Mouse (Mus musculus) R1 (cell line): ENCODE measurements at regions not wholly inside any gene's neighbourhood (a gene's known extent, or its start where the extent isn't known, plus 50 kb on each side); places are given as distances from the start of the nearest gene placed in this dataset.
A peak's percentile ranks its signal among the peaks of the same experiment; 100 is the strongest.

Experiments used
- DNase-seq: peaks from one replicate; pipeline ENCODE4 v3.0.0-alpha.2; 2018; ENCODE audit warnings: low read depth, low spot score

DNA sequence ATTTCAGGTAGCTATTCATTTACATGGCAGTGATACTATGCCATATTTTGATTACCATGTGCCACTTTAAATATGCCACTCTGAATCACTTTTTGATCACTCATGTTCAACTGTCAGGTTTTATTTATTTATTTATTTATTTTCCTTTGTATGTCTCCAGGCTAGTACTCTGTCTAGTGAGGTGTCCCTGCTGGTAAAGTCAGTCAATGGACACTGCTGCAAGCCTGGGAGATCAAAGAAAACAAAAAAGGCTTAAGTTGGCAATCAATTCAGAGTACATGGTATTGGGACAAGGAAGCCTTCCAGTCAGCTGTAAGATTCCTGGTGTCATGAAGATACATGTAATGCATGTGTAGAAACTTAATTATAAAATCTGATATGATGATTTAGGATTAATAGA, 473.5 kb upstream of the Pcdh9 start:
- no peak for DNase-seq

DNA sequence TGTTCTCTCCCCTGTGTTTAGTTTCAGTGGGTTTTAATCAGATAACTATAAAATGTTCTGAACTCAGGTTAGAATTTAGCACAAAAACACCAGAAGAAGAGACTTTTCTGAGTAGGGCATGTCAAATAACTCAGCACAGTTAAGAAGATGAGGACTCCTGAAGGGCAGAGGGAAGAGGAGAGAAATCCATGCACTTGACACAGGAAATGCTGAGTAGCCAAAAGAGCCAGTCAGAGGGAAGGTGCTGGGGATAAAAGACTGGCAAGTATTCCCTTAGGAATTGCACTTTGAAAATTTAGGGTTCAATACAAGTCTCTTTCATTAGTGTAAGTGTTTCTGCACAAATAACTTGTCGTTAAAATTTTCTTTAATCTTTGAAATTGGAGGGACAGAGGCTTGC, 472.4 kb upstream of the Pcdh9 start:
- DNase-seq, result no peak

DNA sequence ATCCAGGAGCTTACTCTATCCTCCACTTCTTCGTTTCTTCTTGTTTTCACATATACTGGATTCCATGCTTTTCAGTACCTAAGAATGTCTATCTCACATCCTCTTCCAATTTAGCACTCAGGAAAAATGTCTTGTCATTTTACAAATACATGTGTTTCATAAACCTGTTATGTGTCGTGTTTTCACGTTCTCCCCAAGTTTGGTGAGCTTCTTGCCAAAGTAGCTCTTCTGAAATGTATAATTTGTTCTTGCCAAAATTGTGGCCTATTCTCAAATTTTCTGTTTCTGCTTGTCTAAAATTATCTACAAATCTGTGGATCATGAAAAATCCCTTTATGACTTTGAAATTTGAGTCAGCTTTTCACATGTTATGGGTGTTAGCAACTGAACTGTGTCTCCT, 450.1 kb upstream of the Pcdh9 start:
- no peak for DNase-seq

DNA sequence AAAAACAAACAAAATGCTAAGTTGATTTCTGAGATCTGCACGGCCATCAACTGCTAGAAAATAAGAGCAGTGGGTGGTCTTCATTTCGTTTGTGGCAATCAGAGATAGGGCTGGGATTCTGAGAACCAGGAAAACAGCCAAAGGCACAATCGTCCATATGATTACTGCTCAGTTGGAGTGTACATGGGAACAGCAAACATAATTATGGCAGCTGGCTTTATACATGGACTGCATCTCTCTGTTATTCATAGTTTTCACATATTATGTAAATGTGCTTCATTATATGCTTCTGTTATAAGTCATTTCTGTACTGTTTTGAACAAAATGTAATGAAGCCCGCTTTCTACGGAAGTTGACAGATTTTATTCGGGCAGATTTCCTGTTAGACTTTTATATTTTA, 418.8 kb upstream of the Pcdh9 start:
- DNase-seq, result no peak

DNA sequence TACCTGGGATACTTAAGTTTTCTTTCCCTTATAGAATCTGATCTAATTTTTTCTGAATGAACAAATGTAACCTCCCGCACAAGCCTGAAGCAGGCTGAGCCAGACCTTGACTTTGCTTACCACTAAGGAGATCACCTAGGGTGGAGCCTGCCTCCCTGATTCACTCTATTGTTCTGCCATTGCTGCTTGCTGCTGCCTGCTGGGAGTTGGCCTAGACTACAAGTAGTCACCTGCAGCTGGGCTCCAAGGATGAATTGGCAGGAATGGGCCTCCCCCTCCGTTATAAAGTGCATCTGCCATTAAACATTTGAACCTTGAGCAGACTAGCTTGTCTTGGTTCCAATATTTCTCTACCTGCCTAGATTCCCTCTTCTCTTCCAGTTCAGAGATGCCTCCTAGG, 415.1 kb upstream of the Pcdh9 start:
- peak; percentile 76 for DNase-seq

DNA sequence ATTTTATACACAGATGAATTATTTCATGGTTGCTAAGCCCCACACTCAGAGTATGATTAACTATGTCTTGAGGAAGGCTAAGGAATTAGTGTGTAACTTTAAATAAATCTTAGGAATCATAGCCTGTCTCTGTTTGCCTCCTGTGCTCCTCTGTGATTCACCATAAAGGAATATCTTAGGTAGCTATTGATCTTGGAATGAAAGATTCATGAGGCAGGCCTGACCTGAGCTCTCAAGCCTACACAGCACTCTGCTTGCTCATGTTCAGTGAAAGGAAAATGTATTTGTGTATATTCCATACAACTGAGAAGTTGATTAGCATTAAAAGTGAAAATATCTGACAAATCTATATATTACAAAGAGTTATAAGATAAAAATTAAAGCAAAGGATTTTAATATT, 403.8 kb upstream of the Pcdh9 start:
- no peak for DNase-seq
